Mouse (Mus musculus): ENCODE data around the gene Crat. TPM values are rescaled to one million over a fixed set of nuclear protein-coding genes. Genes with fewer than 3 reads are reported as not detected.
"Not testable (repeated sequence)": the region's sequence is repeated elsewhere in the genome, so short reads cannot be mapped to it uniquely, and the experiment has no call there.

The Crat gene
- polyA plus RNA-seq, 1 experiment from 2014 or later: 74.5 TPM

GRCm38 (mm10) chr2:30439631-30440030 is 24.0 kb upstream of the Crat start:
- 89% methylated on average over 6 of the region's 6 CpGs for WGBS
- Histone ChIP-seq H3K4me3 (no peak overlapping the region), H3K9me3 (no peaks in the 10 kb centered on the region), H3K9ac (peak overlapping the region; percentile 84), H3K36me3 (peaks cover 65% of the 10 kb centered on the region), H3K27me3 (replicated peaks) (no peaks in the 10 kb centered on the region), H3K4me1 (peaks cover 59% of the 10 kb centered on the region), H3K27ac (replicated peaks) (peak overlapping the region; percentile 100), H3K4me2 (no peak overlapping the region)
- ATAC-seq (ENCODE audit: extremely low read depth, insufficient number of reproducible peaks, low FRiP score, low TSS enrichment): no peak

DNA sequence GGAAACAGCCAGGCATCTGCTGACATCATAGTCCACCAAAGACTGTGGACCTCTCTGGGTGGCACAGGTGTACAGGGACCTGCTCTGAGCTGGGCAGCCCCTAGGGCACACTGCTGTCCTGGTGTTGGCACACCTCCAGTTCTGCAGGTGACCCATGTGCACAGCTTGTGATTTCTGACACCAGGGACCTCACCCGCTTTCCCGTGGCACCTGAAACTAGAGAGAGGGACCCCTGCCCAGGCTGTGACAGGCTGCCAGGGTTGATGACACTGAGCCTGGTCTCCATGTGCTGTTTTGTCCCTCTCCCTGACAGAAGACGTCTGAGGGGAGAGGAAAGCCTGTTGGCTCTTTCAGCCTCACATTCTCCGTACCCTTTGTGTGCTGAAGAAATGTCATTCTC is 22.2 kb upstream of the Crat start:
- ATAC-seq (ENCODE audit: extremely low read depth, insufficient number of reproducible peaks, low FRiP score, low TSS enrichment): no peak
- Histone ChIP-seq H3K4me2 (no peak overlapping the region), H3K4me1 (peaks cover 40% of the 10 kb centered on the region), H3K27me3 (replicated peaks) (no peaks in the 10 kb centered on the region), H3K36me3 (peaks cover 66% of the 10 kb centered on the region), H3K4me3 (no peak overlapping the region), H3K27ac (replicated peaks) (no peak overlapping the region), H3K9ac (no peak overlapping the region), H3K9me3 (no peaks in the 10 kb centered on the region)
- 91% methylated on average over 4 of the region's 4 CpGs for WGBS

GRCm38 (mm10) chr2:30436809-30437208 is 21.2 kb upstream of the Crat start:
- Histone ChIP-seq H3K27me3 (replicated peaks) (no peaks in the 10 kb centered on the region), H3K4me3 (no peak overlapping the region), H3K9me3 (no peaks in the 10 kb centered on the region), H3K9ac (no peak overlapping the region), H3K4me1 (peaks cover 31% of the 10 kb centered on the region), H3K27ac (replicated peaks) (no peak overlapping the region), H3K36me3 (peaks cover 76% of the 10 kb centered on the region), H3K4me2 (no peak overlapping the region)
- WGBS: 79% methylated on average over 4 of the region's 4 CpGs
- no peak for ATAC-seq (ENCODE audit: extremely low read depth, insufficient number of reproducible peaks, low FRiP score, low TSS enrichment)

DNA sequence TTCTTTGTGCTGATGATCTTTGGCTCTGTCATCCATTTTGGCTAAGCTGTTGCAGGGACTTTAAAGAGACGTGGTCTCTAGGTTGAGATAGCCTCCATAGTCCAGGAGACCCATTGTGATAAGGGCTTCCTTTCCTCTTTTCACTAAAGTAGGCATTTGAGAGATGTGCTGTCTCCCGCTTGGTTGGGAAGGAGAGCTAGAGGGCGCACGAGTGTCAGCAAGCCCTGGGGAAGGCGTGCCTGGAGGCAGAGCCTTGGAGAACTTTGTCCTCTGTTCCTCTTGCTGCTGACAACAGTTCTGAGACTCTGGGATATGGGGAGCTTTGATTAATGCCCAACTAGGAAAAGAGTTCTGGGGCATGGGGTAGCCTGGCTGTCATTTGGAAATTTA is 20.5 kb upstream of the Crat start:
- Histone ChIP-seq H3K36me3 (peaks cover 83% of the 10 kb centered on the region), H3K4me2 (no peak overlapping the region), H3K4me1 (peaks cover 27% of the 10 kb centered on the region), H3K9ac (no peak overlapping the region), H3K9me3 (no peaks in the 10 kb centered on the region), H3K27ac (replicated peaks) (peak overlapping the region; percentile 49; the same call in 1 of the 2 replicates), H3K4me3 (no peak overlapping the region), H3K27me3 (replicated peaks) (no peaks in the 10 kb centered on the region)
- no peak for ATAC-seq (ENCODE audit: extremely low read depth, insufficient number of reproducible peaks, low FRiP score, low TSS enrichment)
- WGBS: 67% methylated on average over 5 of the region's 5 CpGs

DNA sequence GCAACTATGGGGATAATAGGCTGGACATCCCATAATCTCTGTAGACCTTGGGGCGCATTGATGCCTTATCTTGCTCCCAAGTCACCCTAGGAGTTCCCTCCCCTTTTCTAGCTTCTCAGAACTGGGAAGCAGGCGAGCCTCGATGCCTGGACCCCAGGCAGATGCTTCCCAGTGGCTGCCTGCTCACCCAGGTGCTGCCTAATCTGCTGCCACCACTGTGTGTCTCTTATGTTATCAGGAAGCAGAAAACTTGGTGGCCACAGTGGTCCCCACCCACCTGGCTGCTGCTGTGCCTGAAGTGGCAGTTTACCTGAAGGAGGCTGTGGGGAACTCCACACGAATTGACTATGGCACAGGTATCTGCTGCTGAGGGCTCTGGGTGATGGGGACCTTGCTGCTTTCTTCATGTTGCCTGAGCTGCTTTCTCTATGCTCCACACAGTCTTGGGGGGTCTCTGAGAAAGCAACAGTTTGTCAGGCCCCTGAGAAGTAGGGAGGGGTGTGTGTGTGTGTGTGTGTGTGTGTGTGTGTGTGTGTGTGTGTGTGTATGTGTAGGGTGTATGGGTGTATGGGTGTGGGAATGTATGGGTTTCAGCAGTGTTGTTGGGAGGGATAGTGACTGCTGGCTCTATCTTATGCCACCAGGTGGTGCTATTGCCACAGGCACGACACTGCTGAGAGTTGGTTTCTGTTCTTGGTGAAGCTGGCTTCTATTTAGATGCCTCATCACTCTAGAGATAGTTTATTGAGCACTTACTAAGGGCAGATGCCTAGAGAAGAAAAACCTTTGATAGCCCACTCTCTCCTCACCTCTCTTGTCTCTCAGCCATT is 19.9 kb upstream of the Crat start:
- WGBS: 49% methylated on average over 5 of the region's 5 CpGs
- Histone ChIP-seq H3K4me1 (peaks cover 20% of the 10 kb centered on the region), H3K36me3 (peaks cover 89% of the 10 kb centered on the region), H3K4me2 (no peak overlapping the region), H3K27me3 (replicated peaks) (no peaks in the 10 kb centered on the region), H3K9me3 (no peaks in the 10 kb centered on the region), H3K9ac (no peak overlapping the region), H3K27ac (replicated peaks) (0 out of 2 replicates have a peak overlapping the region, but pooled peaks have one; percentile 49), H3K4me3 (no peak overlapping the region)
- no peak for ATAC-seq (ENCODE audit: extremely low read depth, insufficient number of reproducible peaks, low FRiP score, low TSS enrichment)

DNA sequence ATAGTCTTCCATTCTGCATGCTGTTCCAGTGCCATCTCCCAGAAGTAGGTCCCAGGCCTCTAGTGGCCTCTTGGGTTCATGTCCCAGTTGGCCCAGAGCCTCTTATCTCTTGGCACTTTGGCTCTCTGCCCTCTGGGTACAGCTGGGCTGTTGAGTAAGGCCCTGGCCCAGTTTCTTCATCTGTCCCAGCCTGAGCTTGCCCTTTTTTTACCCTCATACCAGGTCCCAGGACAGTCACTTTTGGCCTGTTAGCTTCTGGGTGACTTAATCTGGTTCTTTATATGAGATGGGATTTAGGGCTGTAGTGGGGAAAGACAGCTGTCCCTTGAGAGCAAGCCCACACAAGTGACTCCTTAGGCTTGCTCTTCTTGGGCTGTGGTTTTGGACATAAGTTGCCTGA is 13.5 kb upstream of the Crat start:
- no peaks in the 10 kb centered on the region for H3K27me3 ChIP-seq (replicated peaks)
- peaks cover 7% of the 10 kb centered on the region; the same call in 1 of the 2 replicates for H3K4me1 ChIP-seq
- H3K4me3 ChIP-seq: no peak overlapping the region
- no peaks in the 10 kb centered on the region for H3K9me3 ChIP-seq
- H3K36me3 ChIP-seq: peaks cover 84% of the 10 kb centered on the region
- H3K4me2 ChIP-seq: no peak overlapping the region
- no peak overlapping the region for H3K27ac ChIP-seq (replicated peaks)
- H3K9ac ChIP-seq: no peak overlapping the region
- ATAC-seq (ENCODE audit: extremely low read depth, insufficient number of reproducible peaks, low FRiP score, low TSS enrichment): no peak

DNA sequence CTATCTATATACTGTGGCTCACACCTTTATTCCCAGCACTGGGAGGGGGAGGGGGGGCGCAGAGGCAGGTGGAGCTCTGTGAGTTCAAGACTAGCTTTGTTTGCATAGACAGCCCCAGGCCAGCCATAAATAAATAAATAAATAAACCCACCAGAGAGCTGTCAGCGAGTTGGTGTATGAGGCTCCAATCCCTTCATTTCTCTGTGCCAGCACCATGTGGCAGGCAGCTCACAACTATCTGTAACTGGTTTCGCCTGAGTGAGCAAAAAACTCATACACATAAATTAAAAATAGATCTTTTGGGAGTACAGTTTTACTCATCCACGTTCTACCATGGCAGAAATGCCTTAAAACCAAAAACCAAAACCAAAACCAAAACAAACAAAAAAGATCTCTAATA is 5.8 kb upstream of the Crat start:
- Histone ChIP-seq H3K36me3 (peaks cover 13% of the 10 kb centered on the region), H3K4me3 (no peak overlapping the region), H3K27me3 (replicated peaks) (no peaks in the 10 kb centered on the region), H3K27ac (replicated peaks) (no peak overlapping the region), H3K9ac (no peak overlapping the region), H3K4me1 (peaks cover 34% of the 10 kb centered on the region), H3K4me2 (no peak overlapping the region), H3K9me3 (no peaks in the 10 kb centered on the region)
- ATAC-seq (ENCODE audit: extremely low read depth, insufficient number of reproducible peaks, low FRiP score, low TSS enrichment): no peak
- 87% methylated on average over 4 of the region's 4 CpGs for WGBS

- H3K27ac ChIP-seq (replicated peaks): peak overlapping the region; percentile 82
- H3K9me3 ChIP-seq: no peaks in the 10 kb centered on the region
- H3K4me2 ChIP-seq: peak overlapping the region; percentile 74
- peaks cover 44% of the 10 kb centered on the region for H3K4me1 ChIP-seq
- H3K4me3 ChIP-seq: peak overlapping the region; percentile 27
- peaks cover 6% of the 10 kb centered on the region; the same call in 1 of the 2 replicates for H3K36me3 ChIP-seq
- no peak for ATAC-seq (ENCODE audit: extremely low read depth, insufficient number of reproducible peaks, low FRiP score, low TSS enrichment)
- H3K27me3 ChIP-seq (replicated peaks): no peaks in the 10 kb centered on the region
- WGBS: 22% methylated on average over 10 of the region's 10 CpGs
- peak overlapping the region; percentile 95 for H3K9ac ChIP-seq
Observed at GRCm38 (mm10) chr2:30419112-30419511, 3.5 kb upstream of the Crat start.

GRCm38 (mm10) chr2:30418259-30418658 is 2.6 kb upstream of the Crat start:
- Histone ChIP-seq H3K4me2 (peak overlapping the region; percentile 74), H3K36me3 (peaks cover 6% of the 10 kb centered on the region; the same call in 1 of the 2 replicates), H3K9ac (peak overlapping the region; percentile 95), H3K27ac (replicated peaks) (peak overlapping the region; percentile 82; the same call in 1 of the 2 replicates), H3K4me3 (peak overlapping the region; percentile 9; the same call in 1 of the 2 replicates), H3K4me1 (peaks cover 50% of the 10 kb centered on the region), H3K27me3 (replicated peaks) (no peaks in the 10 kb centered on the region), H3K9me3 (no peaks in the 10 kb centered on the region)
- 79% methylated on average over 6 of the region's 6 CpGs for WGBS
- no peak for ATAC-seq (ENCODE audit: extremely low read depth, insufficient number of reproducible peaks, low FRiP score, low TSS enrichment)

DNA sequence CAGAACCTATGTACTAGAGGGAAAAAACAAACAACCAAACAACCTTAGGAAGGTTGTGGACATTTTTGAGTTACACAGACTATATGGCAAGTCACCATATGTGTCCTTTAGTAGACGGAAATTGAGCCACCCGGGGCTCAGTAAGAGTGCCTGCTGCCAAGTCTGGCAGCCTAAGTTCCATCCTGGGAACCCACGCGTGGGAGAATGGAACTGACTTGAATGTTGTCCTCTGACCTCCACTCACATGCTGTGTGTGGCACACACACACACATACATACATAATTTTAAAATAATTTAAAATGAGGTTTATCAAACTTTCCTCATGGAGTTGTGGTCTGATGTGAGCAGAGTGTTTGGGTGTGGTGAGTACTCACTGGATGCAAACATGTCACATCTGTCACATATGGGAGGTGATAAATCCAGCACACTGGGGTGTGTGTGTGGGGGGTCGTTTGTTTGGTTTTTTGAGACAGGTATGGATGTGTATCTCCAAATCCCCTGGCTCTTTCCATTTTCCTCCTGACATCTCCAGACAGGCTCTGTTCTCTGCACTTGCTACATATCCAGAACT is 2.1 kb upstream of the Crat start:
- H3K36me3 ChIP-seq: peaks cover 9% of the 10 kb centered on the region
- WGBS: 65% methylated on average over 5 of the region's 5 CpGs
- H3K4me3 ChIP-seq: peak overlapping the region; percentile 85; the same call in 1 of the 2 replicates
- H3K27ac ChIP-seq (replicated peaks): peak overlapping the region; percentile 82; the same call in 1 of the 2 replicates
- peak overlapping the region; percentile 74 for H3K4me2 ChIP-seq
- no peak for ATAC-seq (ENCODE audit: extremely low read depth, insufficient number of reproducible peaks, low FRiP score, low TSS enrichment)
- no peaks in the 10 kb centered on the region for H3K9me3 ChIP-seq
- no peaks in the 10 kb centered on the region for H3K27me3 ChIP-seq (replicated peaks)
- H3K4me1 ChIP-seq: peaks cover 50% of the 10 kb centered on the region
- peak overlapping the region; percentile 95 for H3K9ac ChIP-seq

GRCm38 (mm10) chr2:30417154-30417553 is 1.5 kb upstream of the Crat start:
- peak overlapping the region; percentile 85 for H3K4me3 ChIP-seq
- not testable (repeated sequence) for H3K9me3 ChIP-seq; H3K27me3 ChIP-seq (replicated peaks); ATAC-seq (ENCODE audit: extremely low read depth, insufficient number of reproducible peaks, low FRiP score, low TSS enrichment)
- H3K4me2 ChIP-seq: peak overlapping the region; percentile 74
- H3K9ac ChIP-seq: peak overlapping the region; percentile 95
- 65% methylated on average over 6 of the region's 6 CpGs for WGBS
- H3K27ac ChIP-seq (replicated peaks): peak overlapping the region; percentile 96; the same call in 1 of the 2 replicates
- H3K4me1 ChIP-seq: peaks cover 50% of the 10 kb centered on the region
- H3K36me3 ChIP-seq: peaks cover 15% of the 10 kb centered on the region
